Mouse (Mus musculus) hindbrain, embryonic 16.5 days (tissue): Measurements from ENCODE around the gene Tln1. TPM values are rescaled to one million over a fixed set of nuclear protein-coding genes. Genes with fewer than 3 reads are reported as not detected.
"Not testable (repeated sequence)": the region's sequence is repeated elsewhere in the genome, so short reads cannot be mapped to it uniquely, and the experiment has no call there.

Experiments used
- ATAC-seq: fragments of 200-750 bp; cut with Nextera tagmentation; 2 replicates; pipeline ENCODE4 v1.8.0; 2017; ENCODE audit warnings: moderate TSS enrichment, moderate library complexity
- H3K27ac ChIP-seq: fragments of 300-500 bp; sonication (generic); 2 replicates; pipeline ENCODE4 v1.5.1; 2014; ENCODE audit warnings: low read depth, mild to moderate bottlenecking, control low read depth, low read length, moderate library complexity
- H3K27me3 ChIP-seq: fragments of 300-500 bp; sonication (generic); replicated peaks from 2 replicates; pipeline ENCODE4 v1.6.1; 2014; ENCODE audit warnings: low read length; ENCODE audit not compliant: control insufficient read depth, insufficient read depth
- H3K36me3 ChIP-seq: fragments of 300-500 bp; sonication (generic); 2 replicates; pipeline ENCODE4 v1.6.1; 2014; ENCODE audit warnings: mild to moderate bottlenecking, low read length, moderate library complexity, mixed read lengths; ENCODE audit not compliant: control insufficient read depth, insufficient read depth
- H3K4me1 ChIP-seq: fragments of 300-500 bp; sonication (generic); 2 replicates; pipeline ENCODE4 v1.6.1; 2014; ENCODE audit warnings: low read depth, low read length; ENCODE audit not compliant: control insufficient read depth, insufficient read depth
- H3K4me2 ChIP-seq: fragments of 300-500 bp; sonication (generic); 2 replicates; pipeline ENCODE4 v1.6.1; 2014; ENCODE audit warnings: mild to moderate bottlenecking, low read length, control low read depth, moderate library complexity
- H3K4me3 ChIP-seq: fragments of 300-500 bp; sonication (generic); 2 replicates; pipeline ENCODE4 v1.5.1; 2014; ENCODE audit warnings: mild to moderate bottlenecking, low read length, control low read depth, moderate library complexity
- H3K9ac ChIP-seq: fragments of 300-500 bp; sonication (generic); 2 replicates; pipeline ENCODE4 v1.6.1; 2014; ENCODE audit warnings: low read depth, mild to moderate bottlenecking, control low read depth, low read length, moderate library complexity
- H3K9me3 ChIP-seq: fragments of 300-500 bp; sonication (generic); 2 replicates; pipeline ENCODE4 v1.6.1; 2014; ENCODE audit warnings: mild to moderate bottlenecking, low read length, moderate library complexity; ENCODE audit not compliant: control insufficient read depth
- WGBS: fragments of 180-500 bp; shearing (Covaris S2); extraction: QIAGEN DNeasy Blood & Tissue Kit; methylation state at CpG from one replicate; pipeline ENCODE4 v1.1.7; 2014; 5-methylcytosine and 5-hydroxymethylcytosine counted together
- polyA plus RNA-seq: library from polyadenylated mRNA; unstranded; fragments of >200 nt; fragmentation: Nextera tagmentation; extraction: Ambion mirVana; gene quantifications from 2 replicates; pipeline ENCODE4 v1.2.1, GENCODE M21; 2015

Tln1 gene
- 56.2 and 61.1 TPM in 2 replicates for polyA plus RNA-seq

GRCm38 (mm10) chr4:43561997-43562768, at the start of gene Tln1, which contains the start of gene Creb3:
TSS of gene Tln1 (minus strand) at chr4:43562691.
TSS of gene Creb3 (plus strand) at chr4:43562332.
- Histone ChIP-seq H3K36me3 (peaks cover 27% of the 10 kb centered on the region), H3K4me1 (peaks cover 34% of the 10 kb centered on the region), H3K9me3 (no peaks in the 10 kb centered on the region), H3K27ac (peak within 1 kb of the TSS; percentile 98), H3K27me3 (no peaks in the 10 kb centered on the region), H3K4me3 (peak within 1 kb of the TSS; percentile 72), H3K4me2 (peak within 1 kb of the TSS; percentile 95), H3K9ac (peak within 1 kb of the TSS; percentile 96)
- ATAC-seq = peak; percentile 97
- under 1% methylated on average over 56 of the region's 62 CpGs for WGBS

GRCm38 (mm10) chr4:43604751-43605685, 42.5 kb upstream of the Tln1 start:
- no peaks in the 10 kb centered on the region for H3K9me3 ChIP-seq
- ATAC-seq = no peak
- 83% methylated on average over 9 of the region's 9 CpGs for WGBS
- H3K4me3 ChIP-seq = no peak overlapping the region
- H3K9ac ChIP-seq = no peak overlapping the region
- no peak overlapping the region for H3K27ac ChIP-seq
- no peaks in the 10 kb centered on the region for H3K4me1 ChIP-seq
- no peaks in the 10 kb centered on the region for H3K36me3 ChIP-seq
- H3K4me2 ChIP-seq = no peak overlapping the region
- H3K27me3 ChIP-seq = no peaks in the 10 kb centered on the region

GRCm38 (mm10) chr4:43604099-43604498, 41.6 kb upstream of the Tln1 start:
- Histone ChIP-seq H3K4me3 (no peak overlapping the region), H3K36me3 (no peaks in the 10 kb centered on the region), H3K9ac (no peak overlapping the region), H3K4me1 (no peaks in the 10 kb centered on the region), H3K27ac (no peak overlapping the region), H3K27me3 (no peaks in the 10 kb centered on the region), H3K9me3 (no peaks in the 10 kb centered on the region), H3K4me2 (no peak overlapping the region)
- no peak for ATAC-seq
- WGBS = 80% methylated on average over 3 of the region's 3 CpGs

- H3K9me3 ChIP-seq = no peaks in the 10 kb centered on the region
- no peak for ATAC-seq
- H3K27me3 ChIP-seq = no peaks in the 10 kb centered on the region
- H3K4me3 ChIP-seq = no peak overlapping the region
- H3K9ac ChIP-seq = no peak overlapping the region
- WGBS = 84% methylated on average over 9 of the region's 9 CpGs
- no peak overlapping the region for H3K4me2 ChIP-seq
- H3K4me1 ChIP-seq = no peaks in the 10 kb centered on the region
- H3K27ac ChIP-seq = no peak overlapping the region
- no peaks in the 10 kb centered on the region for H3K36me3 ChIP-seq
These were observed 37.9 kb upstream of the Tln1 start for GRCm38 (mm10) chr4:43600195-43600934.

- Histone ChIP-seq H3K4me2 (no peak overlapping the region), H3K4me3 (no peak overlapping the region), H3K27me3 (no peaks in the 10 kb centered on the region), H3K9ac (no peak overlapping the region), H3K27ac (no peak overlapping the region), H3K9me3 (no peaks in the 10 kb centered on the region), H3K4me1 (no peaks in the 10 kb centered on the region), H3K36me3 (no peaks in the 10 kb centered on the region)
- ATAC-seq = no peak
- WGBS = 91% methylated on average over 7 of the region's 7 CpGs
These were observed 36.3 kb upstream of the Tln1 start for GRCm38 (mm10) chr4:43598650-43599380.

- WGBS = 88% methylated on average over 4 of the region's 4 CpGs
- no peak for ATAC-seq
- H3K4me2 ChIP-seq = no peak overlapping the region
These were observed 35.7 kb upstream of the Tln1 start for GRCm38 (mm10) chr4:43598200-43598599.

GRCm38 (mm10) chr4:43596597-43596996, 34.1 kb upstream of the Tln1 start:
- not testable (repeated sequence) for H3K27me3 ChIP-seq, H3K4me2 ChIP-seq, H3K4me3 ChIP-seq, H3K36me3 ChIP-seq, ATAC-seq, H3K27ac ChIP-seq, H3K4me1 ChIP-seq, H3K9me3 ChIP-seq, H3K9ac ChIP-seq
- WGBS = 84% methylated on average over 2 of the region's 2 CpGs

More at GRCm38 (mm10) chr4:43598200-43598599, 35.7 kb upstream of the Tln1 start:
- Histone ChIP-seq H3K4me3 (no peak overlapping the region), H3K9ac (no peak overlapping the region), H3K27me3 (no peaks in the 10 kb centered on the region), H3K27ac (no peak overlapping the region), H3K4me1 (no peaks in the 10 kb centered on the region), H3K9me3 (no peaks in the 10 kb centered on the region), H3K36me3 (no peaks in the 10 kb centered on the region)

GRCm38 (mm10) chr4:43593453-43593852, 31.0 kb upstream of the Tln1 start:
- H3K4me2 ChIP-seq = no peak overlapping the region
- no peak overlapping the region for H3K9ac ChIP-seq
- H3K4me1 ChIP-seq = no peaks in the 10 kb centered on the region
- WGBS = 62% methylated on average over 3 of the region's 3 CpGs
- H3K36me3 ChIP-seq = no peaks in the 10 kb centered on the region
- ATAC-seq = no peak
- no peak overlapping the region for H3K27ac ChIP-seq
- no peaks in the 10 kb centered on the region for H3K9me3 ChIP-seq
- no peak overlapping the region for H3K4me3 ChIP-seq
- H3K27me3 ChIP-seq = no peaks in the 10 kb centered on the region
